Mouse (Mus musculus) ES-CJ7 (cell line): ENCODE data around the gene Tmem150a.
A peak's percentile ranks its signal among the peaks of the same experiment; 100 is the strongest.

Source experiments
- DNase-seq: peaks from one replicate; pipeline ENCODE4 v3.0.0; 2011; ENCODE audit warnings: low read depth, low spot score

The Tmem150a gene

DNA sequence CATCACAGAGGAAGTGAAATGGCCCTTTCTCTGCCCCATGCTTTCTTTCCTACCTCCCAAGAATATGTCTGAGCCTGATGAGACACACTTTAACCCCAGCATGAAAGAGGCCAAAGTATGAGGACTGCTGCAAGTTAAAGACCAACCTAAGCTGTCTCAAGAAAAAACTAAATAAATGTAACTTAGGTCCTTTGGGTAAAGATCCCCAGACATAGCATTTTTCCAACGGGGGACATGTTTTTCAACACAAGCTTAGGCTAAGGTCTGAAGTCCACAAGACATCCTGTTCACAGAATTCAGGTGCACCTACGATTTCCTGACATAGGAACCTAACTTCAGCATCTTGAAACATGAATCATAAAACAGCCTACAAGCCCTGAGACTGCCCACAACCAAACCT is 5.0 kb upstream of the Tmem150a start:
- no peak for DNase-seq

DNA sequence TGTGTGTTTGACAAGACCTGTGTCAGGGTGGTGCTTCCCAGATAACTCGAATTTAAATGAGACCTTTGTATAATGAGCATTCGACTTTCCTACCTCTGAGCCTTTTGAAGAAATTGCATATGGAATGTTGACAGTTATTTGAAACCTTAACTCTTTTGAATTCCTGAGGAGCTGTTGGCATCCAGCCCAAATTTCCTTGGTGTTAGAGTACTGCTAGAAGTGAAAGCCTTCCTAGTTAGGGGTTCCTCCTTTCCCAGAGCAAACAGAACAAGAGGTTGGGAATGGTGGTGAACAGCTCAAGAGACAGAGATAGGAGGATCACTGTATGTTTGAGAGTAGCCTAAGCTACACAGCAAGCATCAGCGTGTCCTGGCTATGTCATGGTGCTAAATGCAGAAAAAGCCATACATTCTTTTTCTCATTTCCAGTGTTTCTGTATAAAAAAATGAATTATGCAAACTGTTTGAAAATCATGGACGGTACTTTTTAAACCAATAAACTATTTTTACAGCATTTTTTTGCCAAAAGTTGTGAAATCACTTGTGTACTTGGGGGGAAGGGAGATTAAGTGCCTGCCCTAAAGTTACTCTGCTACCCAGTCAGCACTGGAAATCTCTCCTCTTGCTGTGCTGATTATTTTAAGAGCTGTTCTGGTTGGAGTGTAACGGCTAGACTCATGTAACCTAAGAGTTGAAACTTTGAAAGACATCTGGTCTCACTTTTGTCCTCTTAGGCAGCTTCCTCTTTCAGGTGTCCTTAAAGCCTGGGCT is 2.4 kb upstream of the Tmem150a start:
- DNase-seq: no peak

DNA sequence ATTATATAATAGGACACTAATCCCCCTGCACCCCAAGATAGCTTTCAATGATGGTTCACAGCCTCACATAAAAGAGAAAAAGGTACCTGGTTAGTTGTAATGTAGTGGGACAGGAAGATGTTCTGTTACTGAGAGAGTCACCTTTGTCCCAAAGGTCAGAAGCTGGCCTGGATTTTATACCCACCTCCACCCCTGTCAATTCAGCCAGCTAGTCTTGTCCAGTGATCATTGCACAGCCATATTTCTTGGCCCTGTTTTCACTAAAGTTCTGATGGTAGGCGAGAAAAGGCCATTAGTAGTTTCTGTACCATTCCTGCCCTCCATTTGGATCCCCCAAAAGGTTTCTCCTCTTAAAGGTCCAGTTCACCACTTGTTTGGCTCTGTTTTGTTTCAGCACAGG is 1.2 kb upstream of the Tmem150a start:
- DNase-seq: no peak

DNA sequence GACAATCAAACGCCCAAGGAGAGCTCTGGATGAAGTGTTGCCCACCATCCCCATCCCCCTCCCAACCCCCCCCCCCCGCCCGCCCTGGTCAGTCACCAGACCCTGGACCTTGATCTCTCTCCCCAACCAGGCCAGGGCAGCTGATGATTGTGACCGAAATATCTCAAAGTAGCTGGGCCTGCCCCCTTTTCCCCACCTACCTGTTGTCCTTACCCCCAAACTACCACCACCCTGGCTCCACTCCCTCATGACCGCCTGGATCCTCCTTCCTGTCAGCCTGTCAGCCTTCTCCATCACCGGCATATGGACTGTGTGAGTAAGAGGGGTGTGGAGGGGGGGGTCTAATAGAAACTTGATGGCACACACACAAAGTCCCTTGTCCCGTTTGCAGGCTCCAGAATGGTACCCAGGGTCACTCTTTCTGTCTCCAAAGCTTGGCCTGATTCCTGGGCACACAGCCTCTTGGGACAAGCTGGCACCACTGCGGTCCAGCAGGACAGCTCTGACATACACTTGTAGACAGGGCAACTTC is 820 bp downstream of the Tmem150a start:
- DNase-seq: no peak

DNA sequence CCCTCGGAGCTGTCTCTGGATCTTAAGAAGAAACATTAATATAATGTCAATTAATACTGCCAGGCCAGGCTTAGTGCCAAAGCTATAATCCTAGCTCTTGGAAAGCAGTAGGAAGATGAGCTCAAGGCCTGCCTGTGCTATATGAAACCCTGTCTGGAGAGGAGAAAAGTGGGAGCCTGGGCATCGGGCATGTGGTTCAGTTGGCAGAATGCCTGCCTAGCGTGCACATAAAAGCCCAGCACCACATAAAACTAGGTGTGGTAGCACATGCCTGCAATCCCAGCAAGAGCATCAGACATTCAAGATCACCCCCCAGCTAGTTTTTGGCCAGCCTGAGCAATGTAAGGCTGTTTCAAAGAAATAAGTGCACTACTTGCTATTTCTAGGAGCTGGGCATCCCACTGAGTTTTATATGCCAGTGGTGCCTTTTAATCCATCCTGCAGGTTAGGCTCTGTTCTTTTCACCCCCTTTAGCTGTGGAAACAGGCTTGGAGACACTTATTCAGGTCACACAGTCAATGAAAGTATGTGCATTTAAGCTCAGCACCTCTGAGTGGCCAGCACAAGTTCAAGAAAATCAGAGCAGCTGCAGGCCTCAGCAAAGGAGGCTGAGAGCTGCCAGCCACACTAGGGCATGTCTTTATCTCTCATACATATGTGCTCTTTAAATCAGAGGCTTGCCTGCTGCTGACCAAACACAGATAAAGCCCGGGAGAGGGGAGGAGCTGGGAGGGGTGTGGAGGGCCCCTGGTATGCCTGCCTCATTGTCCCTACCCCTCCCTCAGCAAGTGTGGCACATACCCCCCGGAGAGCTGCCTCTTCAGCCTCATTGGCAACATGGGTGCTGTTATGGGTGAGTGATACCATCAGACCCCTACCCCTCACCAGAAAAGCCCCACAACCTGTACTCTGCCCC is 2.2 kb downstream of the Tmem150a start:
- DNase-seq: no peak

DNA sequence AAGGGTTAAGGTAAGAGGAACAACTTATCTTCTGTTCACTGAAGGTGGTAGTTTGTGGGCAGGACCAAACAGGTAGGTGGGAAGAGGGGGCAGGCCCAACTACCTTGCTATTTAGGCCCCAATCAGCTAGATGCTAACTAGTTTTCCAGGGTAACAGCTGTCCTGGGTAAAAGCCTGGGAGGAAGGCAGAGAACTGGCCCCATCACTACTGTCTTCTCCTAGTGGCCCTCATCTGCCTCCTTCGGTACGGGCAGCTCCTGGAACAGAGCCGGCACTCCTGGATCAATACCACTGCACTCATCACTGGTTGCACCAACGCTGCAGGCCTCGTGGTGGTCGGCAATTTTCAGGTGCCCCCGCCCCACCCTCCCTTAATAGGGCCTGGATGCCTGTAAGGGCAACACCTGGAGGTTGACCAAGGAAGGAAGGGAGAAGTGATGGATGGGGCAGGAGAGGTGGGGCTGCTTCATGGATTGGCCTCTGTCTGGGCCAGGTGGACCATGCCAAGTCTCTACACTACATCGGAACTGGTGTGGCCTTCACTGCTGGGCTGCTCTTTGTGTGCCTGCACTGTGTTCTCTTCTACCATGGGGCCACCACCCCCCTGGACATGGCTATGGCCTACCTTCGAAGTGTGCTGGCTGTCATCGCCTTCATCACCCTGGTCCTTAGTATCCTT is 3.0 kb downstream of the Tmem150a start:
- DNase-seq: no peak

DNA sequence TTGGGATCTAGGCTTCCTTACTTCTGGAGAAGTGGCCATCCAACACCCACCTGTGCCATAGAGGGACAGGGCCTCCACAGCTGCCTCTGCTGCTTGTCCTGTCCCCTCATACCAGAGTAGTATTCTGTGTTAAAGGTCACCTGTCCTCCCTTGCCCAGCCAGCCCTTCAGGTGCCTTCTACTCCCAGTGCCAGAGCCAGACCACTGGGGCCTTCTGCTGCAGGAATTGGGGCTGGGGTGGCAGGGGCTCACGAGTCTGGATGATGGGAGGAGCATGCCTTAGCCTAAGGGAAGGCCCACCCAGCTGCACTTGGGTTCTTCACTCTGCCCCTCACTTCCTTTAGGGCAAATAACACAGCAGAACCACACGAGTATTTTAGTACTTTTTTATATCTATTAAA is 4.1 kb downstream of the Tmem150a start:
- no peak for DNase-seq

DNA sequence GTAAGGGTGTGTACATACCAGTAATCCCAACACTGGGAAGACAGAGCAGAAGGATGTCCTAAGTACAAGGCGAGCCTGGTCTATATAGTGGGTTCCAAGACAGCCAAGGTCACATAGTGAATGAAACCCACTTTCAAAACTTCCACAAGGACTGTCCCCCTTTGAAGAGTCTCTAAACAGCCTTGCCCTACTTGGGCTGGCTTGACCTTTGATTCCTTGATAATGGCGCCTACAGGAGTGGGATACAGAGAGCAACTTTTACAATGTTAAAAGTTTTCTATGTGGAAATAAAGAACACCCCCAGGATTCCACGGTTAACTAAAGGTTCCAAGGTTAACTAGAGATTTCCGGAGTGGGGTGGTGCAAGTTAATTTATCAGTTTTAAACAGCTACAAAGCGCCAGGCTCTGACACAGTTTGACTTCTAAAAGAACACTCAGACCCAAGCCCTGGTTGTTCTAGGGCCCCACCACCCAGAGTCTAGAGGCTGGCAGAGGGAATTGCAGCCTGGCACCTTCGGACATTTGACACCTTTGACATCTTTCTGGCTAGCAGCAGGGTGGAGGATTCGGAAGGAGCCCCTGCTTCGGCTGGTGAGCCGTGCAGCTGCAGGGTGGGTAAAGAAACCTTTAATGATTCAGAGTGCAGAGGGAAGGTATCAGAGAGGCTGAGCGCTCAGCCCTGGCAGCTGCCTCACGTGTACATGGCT is 4.8 kb downstream of the Tmem150a start:
- peak; percentile 46 for DNase-seq

DNA sequence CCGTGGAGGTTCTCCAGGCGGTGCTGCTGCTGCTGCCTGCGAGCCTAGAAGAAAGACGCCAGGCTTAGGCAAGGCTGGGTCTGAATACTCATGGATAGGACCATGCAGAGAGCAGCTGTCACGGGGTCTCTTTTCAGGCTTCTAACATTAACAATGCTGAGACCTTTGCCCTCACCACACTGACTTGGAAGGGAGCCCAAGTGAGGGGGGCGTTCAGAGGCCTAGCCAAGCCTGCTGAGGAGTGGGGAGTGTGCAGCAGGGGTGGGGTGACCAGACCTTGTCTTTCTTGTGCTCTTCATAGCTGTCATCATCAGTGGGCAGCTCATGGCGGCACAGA is 5.3 kb downstream of the Tmem150a start:
- no peak for DNase-seq

DNA sequence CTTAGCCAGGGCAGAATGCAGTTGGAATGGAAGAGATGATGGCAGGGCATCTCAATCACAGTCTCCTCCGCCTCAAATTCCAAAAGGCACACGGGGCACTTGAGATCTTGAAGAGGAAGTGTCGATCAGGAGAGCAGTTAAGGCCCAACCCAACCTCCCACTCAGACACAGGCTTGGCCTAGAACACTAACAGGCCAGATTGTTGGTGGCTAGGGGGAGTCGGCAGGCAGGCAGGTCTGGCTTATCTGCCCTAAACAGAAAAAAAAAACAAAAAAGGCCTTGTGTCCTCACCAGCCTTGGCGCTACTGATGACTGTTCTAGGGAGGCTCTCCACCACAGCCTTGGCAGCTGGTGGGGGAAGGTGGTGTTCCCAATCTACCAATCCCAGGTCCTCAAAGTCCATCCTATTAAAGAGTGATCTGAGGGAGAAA is 5.9 kb downstream of the Tmem150a start:
- DNase-seq: peak; percentile 58

DNA sequence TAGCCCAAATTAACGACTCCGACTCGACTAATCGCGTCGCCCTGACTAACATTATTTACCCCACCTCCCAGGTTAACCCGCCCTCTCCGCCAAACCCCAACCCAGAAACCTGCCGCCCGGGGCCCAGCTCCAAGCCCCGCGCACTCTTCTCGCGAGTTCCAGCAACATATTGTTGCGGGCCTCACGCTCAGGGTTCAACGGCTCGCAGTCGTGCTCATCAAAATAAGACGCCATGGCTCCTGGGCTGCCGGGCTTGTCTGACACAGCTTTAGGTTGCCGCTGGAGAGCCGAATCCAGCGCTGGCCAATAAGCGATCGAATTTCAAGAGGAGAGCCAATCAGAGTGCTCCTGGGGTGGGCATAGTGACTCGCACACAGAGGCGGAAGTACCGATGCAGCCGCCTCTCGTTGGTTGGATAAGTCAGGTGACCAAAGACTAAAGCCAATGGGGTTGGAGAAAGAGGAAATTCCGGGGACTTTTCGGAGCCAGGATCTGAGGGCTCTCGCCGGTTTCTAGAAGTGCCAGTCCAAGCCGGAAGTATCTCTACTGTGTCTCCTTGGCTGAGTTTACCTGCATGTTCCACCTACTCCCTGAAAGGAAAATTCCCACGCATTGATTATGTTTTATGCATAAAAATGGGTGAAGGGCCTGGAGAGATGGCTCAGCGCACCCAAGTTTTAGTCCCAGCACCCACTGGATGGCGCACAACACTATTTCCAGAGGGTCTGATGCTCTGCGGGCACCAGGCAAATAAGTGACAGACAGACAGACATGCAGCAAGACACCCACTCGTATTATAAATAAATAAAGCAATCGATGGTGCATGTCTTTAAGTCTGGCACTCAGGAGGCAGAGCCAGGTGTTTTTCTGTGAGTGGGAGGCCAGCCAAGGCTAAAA is 7.1 kb downstream of the Tmem150a start:
- DNase-seq: peak; percentile 98

DNA sequence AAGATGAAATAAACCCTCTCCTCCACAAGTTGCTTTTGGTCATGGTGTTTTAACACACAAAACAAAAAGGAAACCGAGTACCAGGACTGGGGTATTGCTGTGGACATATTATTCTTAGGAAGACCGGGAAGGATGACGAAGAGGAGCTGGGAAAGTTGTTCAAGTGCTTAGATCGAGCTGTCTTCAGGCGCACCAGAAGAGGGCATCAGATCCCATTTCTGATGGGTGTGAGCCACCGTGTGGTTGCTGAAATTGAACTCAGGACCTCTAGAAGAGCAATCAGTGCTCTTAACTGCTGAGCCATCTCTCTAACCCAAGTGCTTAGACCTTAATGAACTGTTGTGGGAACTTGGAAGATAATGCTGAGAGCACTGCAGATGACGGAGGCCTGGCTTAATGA is 8.8 kb downstream of the Tmem150a start:
- DNase-seq: peak; percentile 44

DNA sequence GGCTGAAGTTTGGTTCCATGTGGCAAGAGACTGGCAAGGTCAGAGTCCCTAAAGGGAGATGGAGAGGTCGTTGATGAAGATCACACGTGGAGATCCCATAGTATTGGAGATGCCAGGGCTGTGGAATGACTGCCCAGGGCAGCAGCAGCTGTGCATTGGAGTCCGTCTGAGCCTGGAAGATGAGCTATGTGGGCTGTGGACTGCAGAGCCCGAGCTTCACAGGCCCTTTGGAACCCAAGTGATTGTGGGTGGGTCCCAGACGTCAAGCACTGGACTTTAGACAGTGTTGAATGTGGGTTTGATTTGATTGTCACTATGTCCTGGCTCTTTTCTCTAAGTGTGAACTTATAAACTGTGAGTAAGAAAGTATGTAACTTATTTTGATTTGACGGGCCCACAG is 9.7 kb downstream of the Tmem150a start:
- no peak for DNase-seq

DNA sequence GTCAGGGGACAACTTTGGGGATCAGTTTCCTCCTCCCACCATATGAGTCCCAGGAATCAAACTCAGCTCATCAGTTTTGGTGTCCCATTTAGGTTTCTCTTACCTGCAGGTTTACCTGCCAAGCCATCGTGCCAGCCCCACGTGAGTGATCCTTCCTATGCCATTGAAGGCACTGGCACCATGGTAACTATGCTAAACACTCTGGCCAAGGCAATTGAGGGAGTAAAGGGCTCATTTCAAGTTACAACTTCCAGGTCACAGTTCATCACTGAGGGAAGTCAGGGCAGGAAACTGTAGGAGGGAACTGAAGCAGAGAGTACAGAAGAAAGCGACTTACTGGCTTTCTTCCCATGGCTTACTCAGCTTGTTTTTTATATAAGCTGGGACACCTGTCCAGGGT is 11.1 kb downstream of the Tmem150a start:
- DNase-seq: no peak

DNA sequence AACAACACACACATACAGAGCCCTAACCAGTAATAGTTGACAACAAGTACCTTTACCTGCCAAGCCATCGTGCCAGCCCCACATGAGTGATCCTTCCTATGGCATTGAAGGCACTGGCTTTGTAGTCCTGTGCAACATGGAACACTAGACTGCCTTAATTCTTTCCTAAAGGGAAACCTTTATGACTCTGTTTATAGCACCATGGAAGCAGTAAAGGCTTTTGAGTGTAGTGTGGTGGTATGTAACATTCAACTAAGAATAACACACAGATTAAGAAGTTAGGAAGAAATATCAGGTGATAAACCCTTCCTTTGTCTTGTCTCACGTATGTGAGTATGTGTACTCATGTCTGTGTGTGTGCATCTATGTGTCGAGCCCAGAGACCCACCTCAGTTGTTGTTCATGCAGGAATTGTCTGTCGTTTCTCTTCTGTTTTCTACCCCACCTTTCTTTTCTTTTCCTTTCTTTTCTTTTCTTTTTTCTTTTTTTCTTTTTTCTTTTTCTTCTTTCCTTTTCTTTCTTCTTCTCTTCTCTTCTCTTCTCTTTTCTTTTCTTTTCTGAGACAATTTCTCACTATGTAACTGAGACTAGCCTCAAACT is 11.7 kb downstream of the Tmem150a start, which contains the start of gene Rnf181:
Rnf181 (minus strand) TSS at position 113 of the 600 bp plus-strand sequence.
- DNase-seq: no peak

DNA sequence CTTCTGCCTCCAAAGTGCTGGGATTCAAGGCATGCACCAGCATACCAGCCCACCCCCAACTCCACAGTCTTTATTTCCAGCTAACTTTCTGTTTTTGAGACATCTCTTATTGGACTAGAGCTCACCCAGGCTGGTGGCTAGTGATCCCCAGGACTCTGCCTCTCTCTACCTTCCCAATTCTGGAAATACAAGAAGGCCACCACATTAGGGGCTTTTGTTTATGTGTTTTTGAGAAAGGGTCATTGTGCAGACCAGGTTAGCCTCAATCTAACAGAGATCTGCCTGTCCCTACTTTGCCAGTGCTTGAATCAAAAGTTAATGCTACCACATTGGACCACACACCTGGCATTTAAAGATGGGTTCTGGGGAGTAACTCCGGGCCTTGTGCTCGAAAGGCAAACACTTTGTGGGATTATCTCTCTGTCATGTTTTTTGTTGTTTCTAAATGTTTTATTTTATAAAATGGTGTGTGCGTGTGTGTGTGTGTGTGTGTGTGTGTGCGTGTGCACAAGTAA is 12.3 kb downstream of the Tmem150a start:
- no peak for DNase-seq

DNA sequence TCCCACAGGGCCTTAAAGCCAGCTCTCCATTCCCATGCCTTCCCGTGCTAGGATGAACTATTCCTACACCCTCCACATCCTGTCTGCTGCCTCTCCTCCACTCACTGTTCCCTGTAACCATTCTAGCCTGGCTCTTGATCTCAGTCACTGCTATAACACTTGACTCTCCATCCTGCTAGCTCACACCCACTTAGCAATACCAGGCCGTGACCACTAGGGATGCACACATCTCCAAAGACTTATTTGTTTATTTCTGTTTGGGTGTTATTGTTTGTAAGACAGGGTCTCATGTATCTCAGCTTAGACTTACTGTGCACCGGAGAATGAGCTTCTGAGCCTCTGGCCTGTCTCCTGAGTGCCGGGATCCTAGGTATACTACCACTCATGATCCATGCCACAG is 14.3 kb downstream of the Tmem150a start:
- peak; percentile 56 for DNase-seq

DNA sequence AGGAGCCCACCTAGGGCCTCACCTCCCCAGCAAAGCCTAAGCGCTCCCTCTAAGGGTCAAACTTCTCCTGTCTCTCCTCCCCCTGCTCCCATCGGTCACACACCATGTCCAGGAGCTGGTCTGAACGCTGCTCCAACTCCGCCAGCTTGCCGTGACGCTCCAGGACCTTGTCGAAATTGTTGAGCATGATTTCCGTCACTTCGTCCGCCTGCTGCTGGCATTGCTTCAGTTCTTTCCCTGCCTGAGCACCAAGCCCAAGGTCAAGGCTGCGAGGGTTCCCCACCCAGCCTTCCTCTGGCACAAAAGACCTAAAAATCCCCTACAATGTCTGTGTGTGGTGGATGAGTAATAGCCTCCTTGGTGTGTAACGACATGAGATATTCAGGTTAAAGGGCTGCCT is 14.8 kb downstream of the Tmem150a start:
- DNase-seq: no peak

DNA sequence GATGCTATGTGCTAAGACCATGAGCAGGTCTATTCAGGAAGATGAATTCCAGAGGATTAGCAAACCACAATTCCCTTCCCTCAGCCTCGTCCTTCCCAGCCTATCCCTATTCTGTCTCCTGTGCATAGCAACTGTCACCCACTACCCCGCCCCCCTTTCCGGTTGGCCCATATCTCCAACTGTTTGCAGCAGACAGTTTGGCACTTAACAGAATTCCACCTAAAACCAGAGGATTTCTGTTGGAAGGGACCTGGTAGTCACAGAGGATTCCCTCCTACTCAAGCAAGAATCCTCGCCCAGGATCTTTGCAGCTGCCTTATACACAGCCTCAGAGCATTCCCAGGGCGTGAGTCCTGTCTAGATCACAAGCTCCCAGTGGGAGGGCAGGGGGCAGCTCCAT is 15.9 kb downstream of the Tmem150a start:
- DNase-seq: no peak

DNA sequence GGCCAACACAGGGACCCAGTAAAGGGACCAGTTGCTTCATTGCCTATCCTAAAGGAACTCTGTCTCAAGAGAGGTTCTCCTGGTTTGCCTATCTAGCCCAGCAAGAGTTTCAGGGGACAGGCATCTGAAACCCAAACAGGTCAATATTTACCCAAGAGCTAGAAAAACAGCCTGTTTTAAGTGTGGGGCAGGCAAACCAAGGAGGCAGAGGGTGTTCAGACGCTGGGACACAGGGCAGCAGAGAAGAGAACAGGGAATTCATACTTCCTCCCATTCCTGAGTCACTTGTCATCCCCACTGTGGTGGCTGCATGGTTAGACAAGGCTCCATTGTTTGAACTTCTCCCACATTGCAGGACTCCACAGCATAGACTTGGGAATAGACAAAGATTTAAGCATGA is 16.3 kb downstream of the Tmem150a start:
- no peak for DNase-seq
